Mouse (Mus musculus) ES-E14 (cell line): ENCODE data around the gene Ache.

Experiments
- CHD2 ChIP-seq: IDR thresholded peaks from 2 replicates; pipeline ENCODE4 v1.6.1; 2014; ENCODE audit warnings: mild to moderate bottlenecking, low read depth, low read length, inconsistent platforms
- MAFK ChIP-seq: IDR thresholded peaks from 2 replicates; pipeline ENCODE4 v1.6.1; 2014; ENCODE audit warnings: mild to moderate bottlenecking, low read depth, low read length, inconsistent platforms; ENCODE audit not compliant: insufficient read depth
- ZC3H11A ChIP-seq: IDR thresholded peaks from 2 replicates; pipeline ENCODE4 v1.6.1; 2012; ENCODE audit warnings: low read depth, mild to moderate bottlenecking, inconsistent platforms, low read length, borderline replicate concordance
- ZNF384 ChIP-seq: IDR thresholded peaks from 2 replicates; pipeline ENCODE4 v1.6.1; 2012; ENCODE audit warnings: low read depth, low read length, inconsistent platforms

DNA sequence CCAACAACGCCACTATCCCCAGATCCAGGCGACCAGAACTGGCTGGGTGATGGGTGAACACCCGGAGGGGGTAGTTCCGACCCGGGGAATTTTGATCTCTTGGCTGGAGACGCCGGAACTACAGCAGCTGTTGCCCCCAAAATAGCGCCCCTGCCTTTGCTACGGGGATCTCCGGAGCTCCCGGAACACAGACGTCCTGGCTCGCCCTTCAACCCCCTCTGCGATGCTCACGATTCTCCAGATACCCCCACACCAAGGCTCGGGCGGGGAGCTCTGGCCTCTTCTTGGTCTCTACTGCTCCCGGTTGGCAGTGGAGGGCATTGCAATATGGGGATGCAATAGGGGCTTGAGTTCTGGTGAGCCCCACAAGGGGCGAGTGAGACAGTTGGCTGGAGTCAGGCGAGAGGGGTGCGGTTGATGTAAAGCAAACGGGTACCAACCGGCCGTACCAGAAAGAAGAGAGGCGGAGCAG lies 1.7 kb downstream of the Ache start:
- TF ChIP-seq CHD2 (no peak), ZNF384 (no peak), MAFK (no peak), ZC3H11A (no peak)
